Mouse (Mus musculus) urinary bladder, postnatal 25 days (tissue): Measurements from ENCODE around the gene Zfp36l2.
"Not testable (repeated sequence)": the region's sequence is repeated elsewhere in the genome, so short reads cannot be mapped to it uniquely, and the experiment has no call there.

Experiments
- DNase-seq: peaks from one replicate; pipeline ENCODE4 v3.0.0; 2022; ENCODE audit warnings: low spot score

Gene Zfp36l2

GRCm38 (mm10) chr17:84187727-84188373 is at the start of gene Zfp36l2:
Gene Zfp36l2, minus strand, starts transcription at chr17:84187947.
- peak; percentile 95 for DNase-seq

GRCm38 (mm10) chr17:84236781-84237557 is 49.2 kb upstream of the Zfp36l2 start:
- DNase-seq = no peak

GRCm38 (mm10) chr17:84235399-84235928 is 47.7 kb upstream of the Zfp36l2 start:
- no peak for DNase-seq

- DNase-seq = not testable (repeated sequence)
These were observed 47.0 kb upstream of the Zfp36l2 start for GRCm38 (mm10) chr17:84234785-84235184.

GRCm38 (mm10) chr17:84233758-84234157 is 46.0 kb upstream of the Zfp36l2 start:
- DNase-seq = no peak

GRCm38 (mm10) chr17:84231361-84231760 is 43.6 kb upstream of the Zfp36l2 start:
- DNase-seq = no peak

GRCm38 (mm10) chr17:84228223-84228622 is 40.5 kb upstream of the Zfp36l2 start:
- no peak for DNase-seq

- no peak for DNase-seq
These were observed 38.9 kb upstream of the Zfp36l2 start for GRCm38 (mm10) chr17:84226681-84227080.

- no peak for DNase-seq
These were observed 38.5 kb upstream of the Zfp36l2 start for GRCm38 (mm10) chr17:84226231-84226630.

GRCm38 (mm10) chr17:84224217-84224887 is 36.6 kb upstream of the Zfp36l2 start:
- DNase-seq = no peak

GRCm38 (mm10) chr17:84218841-84219240 is 31.1 kb upstream of the Zfp36l2 start:
- not testable (repeated sequence) for DNase-seq

GRCm38 (mm10) chr17:84217696-84218095 is 29.9 kb upstream of the Zfp36l2 start:
- no peak for DNase-seq

GRCm38 (mm10) chr17:84215264-84215960 is 27.7 kb upstream of the Zfp36l2 start:
- no peak for DNase-seq

- no peak for DNase-seq
These were observed 25.7 kb upstream of the Zfp36l2 start for GRCm38 (mm10) chr17:84213464-84213863.

- no peak for DNase-seq
These were observed 19.9 kb upstream of the Zfp36l2 start for GRCm38 (mm10) chr17:84207611-84208010.

GRCm38 (mm10) chr17:84206239-84206638 is 18.5 kb upstream of the Zfp36l2 start:
- DNase-seq = no peak

- no peak for DNase-seq
These were observed 17.2 kb upstream of the Zfp36l2 start for GRCm38 (mm10) chr17:84204962-84205361.

GRCm38 (mm10) chr17:84203340-84203739 is 15.6 kb upstream of the Zfp36l2 start:
- DNase-seq = no peak

- DNase-seq = no peak
These were observed 13.4 kb upstream of the Zfp36l2 start for GRCm38 (mm10) chr17:84201183-84201582.

- DNase-seq = no peak
These were observed 10.2 kb upstream of the Zfp36l2 start for GRCm38 (mm10) chr17:84197912-84198344.

- no peak for DNase-seq
These were observed 8.6 kb upstream of the Zfp36l2 start for GRCm38 (mm10) chr17:84196329-84196728.

- no peak for DNase-seq
These were observed 8.1 kb upstream of the Zfp36l2 start for GRCm38 (mm10) chr17:84195835-84196234.
